Comparison of ENCODE assay signal across 8 mouse cellular contexts in the genomic region with DNA sequence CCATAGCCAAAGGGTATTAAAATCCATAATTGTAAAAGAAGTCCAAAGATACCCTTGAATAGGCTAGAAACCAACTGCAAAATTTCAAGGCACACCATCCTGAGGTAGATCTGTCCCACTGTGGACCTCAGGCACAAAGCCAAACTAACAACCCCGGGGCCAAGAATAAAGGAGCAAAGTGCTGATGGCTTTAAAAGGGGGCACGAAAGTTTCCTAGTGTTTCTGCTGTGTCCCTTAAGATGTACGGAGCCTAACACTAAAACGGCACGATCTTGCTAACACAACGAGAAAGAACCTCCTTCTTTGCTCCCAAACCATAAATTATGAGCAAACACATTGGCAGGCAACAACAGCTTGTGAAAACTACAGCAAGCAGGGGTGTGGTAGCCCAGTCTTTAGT. TPM values are rescaled to one million over a fixed set of nuclear protein-coding genes. Genes with fewer than 3 reads are reported as not detected.
DNase-seq lines count a peak whose midpoint lies in the region; ATAC-seq and TF ChIP-seq lines count a peak whose summit lies in the region.

No protein-coding gene starts in this region.

- no peak for TF ChIP-seq EP300 in heart, adult 2 months (IDR thresholded peaks at IDR 0.05; ENCODE audit: insufficient read depth, low read depth, low read length)

- peak in 1 of 2 experiments; percentile 20 for DNase-seq in heart, adult 2 months
- no peak for DNase-seq in heart, postnatal 10 days
- no peak for DNase-seq in lung, postnatal 36 days
- no peak for DNase-seq in limb, embryonic 11.5 days (ENCODE audit: low spot score)
- DNase-seq in cerebellum, postnatal 36 days = no peak
- DNase-seq in thymus, adult 2 months = no peak

- H3K79me2 ChIP-seq in heart, adult 2 months (replicated peaks; ENCODE audit: control insufficient read depth, insufficient read depth, low read length) = no peaks in the 10 kb centered on the region; the same call in 1 of the 2 replicates

- peak overlapping the region; percentile 78 for H3K4me3 ChIP-seq in heart, adult 2 months
- H3K4me3 ChIP-seq in lung, embryonic 16.5 days (ENCODE audit: low read length) = peak overlapping the region; percentile 11
- H3K4me3 ChIP-seq in limb, embryonic 11.5 days (ENCODE audit: low read depth, low read length) = no peak overlapping the region
- peak overlapping the region; percentile 26 for H3K4me3 ChIP-seq in small intestine, adult 2 months (ENCODE audit: low read depth, low read length)
- no peak overlapping the region for H3K4me3 ChIP-seq in thymus, adult 2 months (ENCODE audit: control insufficient read depth, insufficient read depth, low read length)

- TF ChIP-seq CTCF in heart, adult 2 months (IDR thresholded peaks at IDR 0.05) = no peak
- no peak for TF ChIP-seq CTCF in small intestine, adult 2 months (IDR thresholded peaks at IDR 0.05; ENCODE audit: extremely low read depth, insufficient read length, insufficient replicate concordance, low read depth, low read length)
- no peak for TF ChIP-seq CTCF in thymus, adult 2 months (IDR thresholded peaks at IDR 0.05; ENCODE audit: borderline replicate concordance, control insufficient read depth, extremely low read depth, insufficient read depth, low read length, poor library complexity)

- intact Hi-C loops in heart, adult 2 months (cut with DNase I) = loop anchor here (2.0 to 5.0 kb wide), 2 partner anchors 78 to 156 kb away; a partner anchor contains a TSS
- intact Hi-C loops in heart, postnatal 10 days (cut with DNase I) = loop anchor here (2.0 to 5.0 kb wide), 2 partner anchors 78 to 136 kb away; a partner anchor contains a TSS

- peak overlapping the region; percentile 99; the same call in 1 of the 2 replicates for H3K27ac ChIP-seq in heart, adult 2 months
- H3K27ac ChIP-seq in lung, embryonic 16.5 days (ENCODE audit: low read length) = no peak overlapping the region
- H3K27ac ChIP-seq in limb, embryonic 11.5 days (replicated peaks; ENCODE audit: low read depth, low read length) = no peak overlapping the region
- H3K27ac ChIP-seq in small intestine, adult 2 months (ENCODE audit: insufficient read depth, low read depth, low read length) = no peak overlapping the region
- H3K27ac ChIP-seq in thymus, adult 2 months (ENCODE audit: control insufficient read depth, insufficient read depth, low read length) = no peak overlapping the region

- H3K27me3 ChIP-seq in heart, adult 2 months (ENCODE audit: control insufficient read depth, insufficient read depth, low read length) = no peaks in the 10 kb centered on the region
- no peaks in the 10 kb centered on the region for H3K27me3 ChIP-seq in lung, embryonic 16.5 days (ENCODE audit: control insufficient read depth, insufficient read depth, low read depth, low read length)
- no peaks in the 10 kb centered on the region for H3K27me3 ChIP-seq in limb, embryonic 11.5 days (ENCODE audit: control insufficient read depth, insufficient read depth, low read length)
- no peaks in the 10 kb centered on the region for H3K27me3 ChIP-seq in small intestine, adult 2 months (ENCODE audit: control insufficient read depth, insufficient read depth, low read length)
- no peaks in the 10 kb centered on the region for H3K27me3 ChIP-seq in thymus, adult 2 months (ENCODE audit: control insufficient read depth, insufficient read depth, low read length)

- H3K4me1 ChIP-seq in heart, adult 2 months (ENCODE audit: control insufficient read depth, insufficient read depth, low read length) = peaks cover 12% of the 10 kb centered on the region
- H3K4me1 ChIP-seq in lung, embryonic 16.5 days (replicated peaks; ENCODE audit: control insufficient read depth, insufficient read depth, low read length) = peaks cover 16% of the 10 kb centered on the region
- H3K4me1 ChIP-seq in limb, embryonic 11.5 days (ENCODE audit: control insufficient read depth, insufficient read depth, low read length) = no peaks in the 10 kb centered on the region
- peaks cover 10% of the 10 kb centered on the region; the same call in 1 of the 2 replicates for H3K4me1 ChIP-seq in small intestine, adult 2 months (ENCODE audit: control insufficient read depth, insufficient read depth, insufficient read length, low read length)
- H3K4me1 ChIP-seq in thymus, adult 2 months (replicated peaks; ENCODE audit: control insufficient read depth, insufficient read depth, low read length) = peaks cover 22% of the 10 kb centered on the region

- no peak for TF ChIP-seq POLR2A in heart, adult 2 months (IDR thresholded peaks at IDR 0.05; ENCODE audit: insufficient read depth, low read depth, low read length)
- no peak for TF ChIP-seq POLR2A in small intestine, adult 2 months (IDR thresholded peaks at IDR 0.05; ENCODE audit: low read depth, low read length)
- TF ChIP-seq POLR2A in thymus, adult 2 months (IDR thresholded peaks at IDR 0.05; ENCODE audit: control insufficient read depth, extremely low read depth, insufficient read depth, low read length, poor library complexity) = no peak

- no peaks in the 10 kb centered on the region for H3K9me3 ChIP-seq in lung, embryonic 16.5 days (ENCODE audit: control insufficient read depth, low read length)
- no peaks in the 10 kb centered on the region for H3K9me3 ChIP-seq in limb, embryonic 11.5 days (ENCODE audit: control insufficient read depth, low read length)

- WGBS in heart, adult 2 months = 46% methylated on average over 6 of the region's 6 CpGs
- WGBS in lung, embryonic 16.5 days = 46% methylated on average over 6 of the region's 6 CpGs
- WGBS in limb, embryonic 11.5 days = 74% methylated on average over 6 of the region's 6 CpGs
- WGBS in small intestine, adult 2 months = 55% methylated on average over 6 of the region's 6 CpGs
- 80% methylated on average over 6 of the region's 6 CpGs for WGBS in thymus, adult 2 months

- peaks cover 3% of the 10 kb centered on the region; the same call in 1 of the 2 replicates for H3K36me3 ChIP-seq in heart, adult 2 months (ENCODE audit: control insufficient read depth, insufficient read depth, low read length)
- 0 out of 2 replicates have a peak, but pooled peaks cover 3% of the 10 kb centered on the region for H3K36me3 ChIP-seq in lung, embryonic 16.5 days (ENCODE audit: control insufficient read depth, insufficient read depth, low read length)
- H3K36me3 ChIP-seq in limb, embryonic 11.5 days (ENCODE audit: control insufficient read depth, insufficient read depth, low read length) = no peaks in the 10 kb centered on the region; the same call in 1 of the 2 replicates
- H3K36me3 ChIP-seq in small intestine, adult 2 months (ENCODE audit: control insufficient read depth, insufficient read depth, low read length) = peaks cover 18% of the 10 kb centered on the region
- H3K36me3 ChIP-seq in thymus, adult 2 months (ENCODE audit: control insufficient read depth, insufficient read depth, low read length) = no peaks in the 10 kb centered on the region

- no peak overlapping the region; the same call in 1 of the 2 replicates for H3K9ac ChIP-seq in heart, adult 2 months (ENCODE audit: low read depth, low read length)
- peak overlapping the region; percentile 27; the same call in 1 of the 2 replicates for H3K9ac ChIP-seq in lung, embryonic 16.5 days (ENCODE audit: low read length)
- no peak overlapping the region for H3K9ac ChIP-seq in limb, embryonic 11.5 days (ENCODE audit: low read length)

- H3K4me2 ChIP-seq in lung, embryonic 16.5 days (ENCODE audit: low read depth, low read length) = peak overlapping the region; percentile 93
- H3K4me2 ChIP-seq in limb, embryonic 11.5 days (ENCODE audit: low read depth, severe bottlenecking) = peak overlapping the region; percentile 84; the same call in 1 of the 2 replicates

- ATAC-seq in lung, embryonic 16.5 days (ENCODE audit: low read depth) = no peak
- no peak for ATAC-seq in limb, embryonic 11.5 days (ENCODE audit: insufficient number of reproducible peaks, low FRiP score, low TSS enrichment, low read depth)

RNA-seq across cellular contexts. Expression of a gene that starts 1.6 kb away (rescaled TPM):
- 10 to 100 TPM; 43.9 to 49.8 TPM for total RNA-seq in heart, adult 2 months (2021)
- polyA plus RNA-seq in heart, adult 2 months (2012; rRNA removed) = 26.4 and 41.6 TPM in 2 replicates
- total RNA-seq in heart, postnatal 10 days (2021) = 10 to 100 TPM; 43.3 to 47.3 TPM
- polyA plus RNA-seq in lung, embryonic 16.5 days (2015; fragmentation: Nextera tagmentation; extraction: Ambion mirVana) = 15.9 and 16.4 TPM in 2 replicates
- polyA plus RNA-seq in limb, embryonic 11.5 days (2014; fragmentation: Nextera tagmentation; extraction: Ambion mirVana) = 13.9 and 17.0 TPM in 2 replicates
- polyA plus RNA-seq in small intestine, adult 2 months (2012; rRNA removed) = 20.2 and 42.0 TPM in 2 replicates
- polyA plus RNA-seq in thymus, adult 2 months (2012; rRNA removed) = 18.0 and 28.2 TPM in 2 replicates

RNA-seq across cellular contexts. Expression of a gene that starts 57.2 kb away (rescaled TPM):
- under 1 TPM; 0.05 to 0.07 TPM for total RNA-seq in heart, adult 2 months (2021)
- polyA plus RNA-seq in heart, adult 2 months (2012; rRNA removed) = 0.12 and 0.16 TPM in 2 replicates
- total RNA-seq in heart, postnatal 10 days (2021) = under 1 TPM; 0.17 to 0.22 TPM
- polyA plus RNA-seq in lung, embryonic 16.5 days (2015; fragmentation: Nextera tagmentation; extraction: Ambion mirVana) = 3.6 and 4.3 TPM in 2 replicates
- polyA plus RNA-seq in limb, embryonic 11.5 days (2014; fragmentation: Nextera tagmentation; extraction: Ambion mirVana) = 5.5 and 5.9 TPM in 2 replicates
- polyA plus RNA-seq in small intestine, adult 2 months (2012; rRNA removed) = 0.03 and 0.05 TPM in 2 replicates
- 0.13 and 0.18 TPM in 2 replicates for polyA plus RNA-seq in thymus, adult 2 months (2012; rRNA removed)

Comparison
In these comparisons a context has a peak if more than half of its experiments do, and no peak if none do; other contexts are left out.
1. H3K4me3 ChIP-seq: peak in heart, adult 2 months (single experiment), lung, embryonic 16.5 days (single experiment) and small intestine, adult 2 months (single experiment); none in limb, embryonic 11.5 days (single experiment) and thymus, adult 2 months (single experiment).